Mouse (Mus musculus) cerebellum, postnatal 14 days (tissue): ENCODE measurements around the gene Plod2.

Experiments
- DNase-seq, 2 experiments: peaks; one replicate each; pipeline ENCODE4 v3.0.0; 2021; ENCODE audit warnings: mixed read lengths in 2 of 2

Gene Plod2

GRCm38 (mm10) chr9:92541977-92542561 lies at the start of gene Plod2:
Plod2 (plus strand) TSS chr9:92542223.
- DNase-seq = peak; percentile 74

GRCm38 (mm10) chr9:92499710-92500410 lies 42.2 kb upstream of the Plod2 start:
- peak; percentile 94 to 97 for DNase-seq

- no peak for DNase-seq
Observed at GRCm38 (mm10) chr9:92504256-92504655, 37.8 kb upstream of the Plod2 start.

- no peak for DNase-seq
Observed at GRCm38 (mm10) chr9:92504889-92505288, 37.1 kb upstream of the Plod2 start.

GRCm38 (mm10) chr9:92511696-92512095 lies 30.3 kb upstream of the Plod2 start:
- no peak for DNase-seq

- DNase-seq = peak in 1 of 2 experiments; percentile 8
Observed at GRCm38 (mm10) chr9:92517036-92517435, 25.0 kb upstream of the Plod2 start.

GRCm38 (mm10) chr9:92520751-92521150 lies 21.3 kb upstream of the Plod2 start:
- no peak for DNase-seq

- no peak for DNase-seq
Observed at GRCm38 (mm10) chr9:92524506-92524905, 17.5 kb upstream of the Plod2 start.

- DNase-seq = no peak
Observed at GRCm38 (mm10) chr9:92530055-92530454, 12.0 kb upstream of the Plod2 start.

- DNase-seq = peak in 1 of 2 experiments; percentile 22
Observed at GRCm38 (mm10) chr9:92537735-92538134, 4.3 kb upstream of the Plod2 start.

- DNase-seq = peak in 1 of 2 experiments; percentile 20
Observed at GRCm38 (mm10) chr9:92538216-92538615, 3.8 kb upstream of the Plod2 start.

GRCm38 (mm10) chr9:92542591-92543416 lies 781 bp downstream of the Plod2 start:
- peak; percentile 27 to 33 for DNase-seq

GRCm38 (mm10) chr9:92544146-92544545 lies 2.1 kb downstream of the Plod2 start:
- no peak for DNase-seq

GRCm38 (mm10) chr9:92545021-92545420 lies 3.0 kb downstream of the Plod2 start:
- DNase-seq = no peak

- no peak for DNase-seq
Observed at GRCm38 (mm10) chr9:92546446-92546845, 4.4 kb downstream of the Plod2 start.

- DNase-seq = no peak
Observed at GRCm38 (mm10) chr9:92547106-92547505, 5.1 kb downstream of the Plod2 start.

- DNase-seq = no peak
Observed at GRCm38 (mm10) chr9:92547821-92548220, 5.8 kb downstream of the Plod2 start.

GRCm38 (mm10) chr9:92548603-92549002 lies 6.6 kb downstream of the Plod2 start:
- DNase-seq = no peak

- peak; percentile 72 to 73 for DNase-seq
Observed at GRCm38 (mm10) chr9:92549811-92550490, 7.9 kb downstream of the Plod2 start.

- DNase-seq = peak; percentile 45 to 47
Observed at GRCm38 (mm10) chr9:92550981-92551380, 9.0 kb downstream of the Plod2 start.

- DNase-seq = no peak
Observed at GRCm38 (mm10) chr9:92551666-92552065, 9.6 kb downstream of the Plod2 start.

GRCm38 (mm10) chr9:92552691-92553090 lies 10.7 kb downstream of the Plod2 start:
- no peak for DNase-seq
